Mouse (Mus musculus): ENCODE results near the gene Eri2. TPM values are rescaled to one million over a fixed set of nuclear protein-coding genes. Genes with fewer than 3 reads are reported as not detected.

The Eri2 gene
- polyA plus RNA-seq, 1 experiment from 2014 or later: 13.3 TPM

- peaks cover 5% of the 10 kb centered on the region for H3K36me3 ChIP-seq (ENCODE audit: control insufficient read depth, insufficient read depth)
- H3K27ac ChIP-seq (ENCODE audit: low read length): peak overlapping the region; percentile 85
- 0% methylated on average over 20 of the region's 21 CpGs for WGBS
- no peaks in the 10 kb centered on the region for H3K27me3 ChIP-seq (ENCODE audit: control insufficient read depth, insufficient read depth, low read length)
- peaks cover 9% of the 10 kb centered on the region for H3K4me1 ChIP-seq (ENCODE audit: control insufficient read depth, insufficient read depth, low read length)
- peak overlapping the region; percentile 91 for H3K4me2 ChIP-seq (ENCODE audit: low read depth, low read length)
- H3K9ac ChIP-seq (ENCODE audit: low read length): peak overlapping the region; percentile 90
- ATAC-seq (replicated peaks; ENCODE audit: extremely low read depth, insufficient read depth, low FRiP score): peak; percentile 46
- H3K9me3 ChIP-seq (replicated peaks; ENCODE audit: control insufficient read depth, low read length): no peaks in the 10 kb centered on the region
- peak overlapping the region; percentile 84 for H3K4me3 ChIP-seq (ENCODE audit: low read length)
Measured at GRCm38 (mm10) chr7:119794251-119794638, 387 bp upstream of the Eri2 start.

- Histone ChIP-seq H3K4me2 (ENCODE audit: low read depth, low read length) (no peak overlapping the region), H3K9me3 (replicated peaks; ENCODE audit: control insufficient read depth, low read length) (no peaks in the 10 kb centered on the region), H3K4me3 (ENCODE audit: low read length) (no peak overlapping the region), H3K4me1 (ENCODE audit: control insufficient read depth, insufficient read depth, low read length) (peaks cover 3% of the 10 kb centered on the region; the same call in 1 of the 2 replicates), H3K27ac (ENCODE audit: low read length) (no peak overlapping the region), H3K27me3 (ENCODE audit: control insufficient read depth, insufficient read depth, low read length) (no peaks in the 10 kb centered on the region), H3K9ac (ENCODE audit: low read length) (no peak overlapping the region), H3K36me3 (ENCODE audit: control insufficient read depth, insufficient read depth) (peaks cover 32% of the 10 kb centered on the region)
- WGBS: 85% methylated on average over 3 of the region's 3 CpGs
- ATAC-seq (replicated peaks; ENCODE audit: extremely low read depth, insufficient read depth, low FRiP score): no peak
Measured at GRCm38 (mm10) chr7:119789024-119789423, 4.8 kb downstream of the Eri2 start.

GRCm38 (mm10) chr7:119784908-119785307 is 8.9 kb downstream of the Eri2 start:
- ATAC-seq (replicated peaks; ENCODE audit: extremely low read depth, insufficient read depth, low FRiP score): no peak
- peaks cover 36% of the 10 kb centered on the region for H3K36me3 ChIP-seq (ENCODE audit: control insufficient read depth, insufficient read depth)
- H3K9ac ChIP-seq (ENCODE audit: low read length): no peak overlapping the region
- no peaks in the 10 kb centered on the region for H3K27me3 ChIP-seq (ENCODE audit: control insufficient read depth, insufficient read depth, low read length)
- no peak overlapping the region for H3K27ac ChIP-seq (ENCODE audit: low read length)
- WGBS: 79% methylated on average over 5 of the region's 5 CpGs
- H3K4me2 ChIP-seq (ENCODE audit: low read depth, low read length): no peak overlapping the region
- no peak overlapping the region for H3K4me3 ChIP-seq (ENCODE audit: low read length)
- no peaks in the 10 kb centered on the region for H3K9me3 ChIP-seq (replicated peaks; ENCODE audit: control insufficient read depth, low read length)
- no peaks in the 10 kb centered on the region for H3K4me1 ChIP-seq (ENCODE audit: control insufficient read depth, insufficient read depth, low read length)

- no peak overlapping the region for H3K27ac ChIP-seq (ENCODE audit: low read length)
- 89% methylated on average over 2 of the region's 2 CpGs for WGBS
- no peaks in the 10 kb centered on the region for H3K27me3 ChIP-seq (ENCODE audit: control insufficient read depth, insufficient read depth, low read length)
- peaks cover 27% of the 10 kb centered on the region for H3K36me3 ChIP-seq (ENCODE audit: control insufficient read depth, insufficient read depth)
- no peak overlapping the region for H3K9ac ChIP-seq (ENCODE audit: low read length)
- no peak overlapping the region for H3K4me2 ChIP-seq (ENCODE audit: low read depth, low read length)
- H3K4me1 ChIP-seq (ENCODE audit: control insufficient read depth, insufficient read depth, low read length): no peaks in the 10 kb centered on the region
- ATAC-seq (replicated peaks; ENCODE audit: extremely low read depth, insufficient read depth, low FRiP score): no peak
- H3K4me3 ChIP-seq (ENCODE audit: low read length): no peak overlapping the region
- no peaks in the 10 kb centered on the region for H3K9me3 ChIP-seq (replicated peaks; ENCODE audit: control insufficient read depth, low read length)
Measured at GRCm38 (mm10) chr7:119783453-119783852, 10.4 kb downstream of the Eri2 start.

DNA sequence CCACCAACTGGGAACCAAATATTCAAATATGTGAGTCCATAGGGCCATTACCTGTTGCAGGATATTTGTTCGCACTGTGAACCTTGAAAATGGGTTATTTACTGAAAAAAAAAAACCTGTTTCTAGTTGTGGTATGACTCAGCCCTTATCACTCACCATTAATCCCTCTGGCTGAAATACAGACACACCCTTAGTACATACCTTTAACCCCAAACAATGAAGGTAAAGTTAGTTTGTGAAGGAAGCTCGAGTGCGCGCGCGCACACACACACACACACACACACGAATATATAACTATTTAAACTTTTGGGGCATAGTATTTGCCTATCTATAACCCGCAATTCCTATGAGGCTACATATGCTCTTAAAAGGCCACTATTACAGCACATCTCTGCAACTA is 24.0 kb downstream of the Eri2 start:
- H3K36me3 ChIP-seq (ENCODE audit: control insufficient read depth, insufficient read depth): no peaks in the 10 kb centered on the region
- no peak overlapping the region for H3K27ac ChIP-seq (ENCODE audit: low read length)
- no peak overlapping the region for H3K9ac ChIP-seq (ENCODE audit: low read length)
- no peak overlapping the region for H3K4me3 ChIP-seq (ENCODE audit: low read length)
- ATAC-seq (replicated peaks; ENCODE audit: extremely low read depth, insufficient read depth, low FRiP score): no peak
- no peaks in the 10 kb centered on the region for H3K4me1 ChIP-seq (ENCODE audit: control insufficient read depth, insufficient read depth, low read length)
- no peak overlapping the region for H3K4me2 ChIP-seq (ENCODE audit: low read depth, low read length)
- H3K27me3 ChIP-seq (ENCODE audit: control insufficient read depth, insufficient read depth, low read length): no peaks in the 10 kb centered on the region
- 87% methylated on average over 8 of the region's 8 CpGs for WGBS
- H3K9me3 ChIP-seq (replicated peaks; ENCODE audit: control insufficient read depth, low read length): no peaks in the 10 kb centered on the region

DNA sequence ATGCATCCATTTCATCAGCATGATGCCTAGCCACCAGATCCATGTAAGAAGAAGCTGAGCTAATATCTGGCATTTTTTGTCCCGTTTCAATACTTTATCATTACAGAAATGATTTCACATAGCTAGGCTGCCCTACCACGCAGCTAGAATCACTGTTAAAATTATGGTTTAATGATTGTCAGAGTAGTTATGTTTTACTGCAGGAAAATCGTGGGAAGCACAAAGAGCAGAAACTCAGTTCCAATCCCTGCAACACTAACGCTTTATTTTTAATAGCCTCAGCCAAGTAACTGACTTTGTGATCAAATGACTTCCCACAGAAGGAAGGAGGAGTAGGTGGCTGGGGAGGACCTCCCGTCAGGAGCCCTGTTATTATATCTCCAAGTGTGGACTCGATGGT is 26.9 kb downstream of the Eri2 start:
- Histone ChIP-seq H3K9me3 (replicated peaks; ENCODE audit: control insufficient read depth, low read length) (no peaks in the 10 kb centered on the region), H3K9ac (ENCODE audit: low read length) (no peak overlapping the region), H3K4me1 (ENCODE audit: control insufficient read depth, insufficient read depth, low read length) (no peaks in the 10 kb centered on the region), H3K27ac (ENCODE audit: low read length) (no peak overlapping the region), H3K36me3 (ENCODE audit: control insufficient read depth, insufficient read depth) (no peaks in the 10 kb centered on the region), H3K4me3 (ENCODE audit: low read length) (no peak overlapping the region), H3K27me3 (ENCODE audit: control insufficient read depth, insufficient read depth, low read length) (no peaks in the 10 kb centered on the region), H3K4me2 (ENCODE audit: low read depth, low read length) (no peak overlapping the region)
- ATAC-seq (replicated peaks; ENCODE audit: extremely low read depth, insufficient read depth, low FRiP score): no peak
- WGBS: 71% methylated on average over 6 of the region's 6 CpGs

DNA sequence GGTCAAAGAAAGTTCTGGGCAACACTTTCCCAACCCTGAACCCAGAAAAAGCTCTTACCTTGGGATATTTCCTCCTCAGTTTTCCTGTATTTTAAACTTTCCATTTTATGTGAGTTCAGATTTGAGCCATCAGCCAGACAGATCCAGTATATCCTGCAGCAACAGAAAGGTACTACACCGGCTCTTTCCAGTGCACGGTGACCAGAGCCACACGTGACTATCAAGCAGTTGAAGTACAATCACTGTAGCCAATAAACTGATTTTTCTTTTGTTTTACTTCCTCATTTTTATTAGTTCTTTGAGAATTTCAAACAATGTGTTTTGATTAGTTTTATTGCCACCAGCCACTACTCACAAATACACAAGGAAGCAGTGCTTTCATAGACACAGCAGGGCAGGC is 29.5 kb downstream of the Eri2 start:
- H3K4me1 ChIP-seq (ENCODE audit: control insufficient read depth, insufficient read depth, low read length): no peaks in the 10 kb centered on the region
- no peak overlapping the region for H3K4me3 ChIP-seq (ENCODE audit: low read length)
- no peak overlapping the region for H3K27ac ChIP-seq (ENCODE audit: low read length)
- no peak overlapping the region for H3K9ac ChIP-seq (ENCODE audit: low read length)
- H3K9me3 ChIP-seq (replicated peaks; ENCODE audit: control insufficient read depth, low read length): no peaks in the 10 kb centered on the region
- WGBS: 93% methylated on average over 3 of the region's 3 CpGs
- H3K27me3 ChIP-seq (ENCODE audit: control insufficient read depth, insufficient read depth, low read length): no peaks in the 10 kb centered on the region
- no peak for ATAC-seq (replicated peaks; ENCODE audit: extremely low read depth, insufficient read depth, low FRiP score)
- no peak overlapping the region for H3K4me2 ChIP-seq (ENCODE audit: low read depth, low read length)
- no peaks in the 10 kb centered on the region for H3K36me3 ChIP-seq (ENCODE audit: control insufficient read depth, insufficient read depth)

DNA sequence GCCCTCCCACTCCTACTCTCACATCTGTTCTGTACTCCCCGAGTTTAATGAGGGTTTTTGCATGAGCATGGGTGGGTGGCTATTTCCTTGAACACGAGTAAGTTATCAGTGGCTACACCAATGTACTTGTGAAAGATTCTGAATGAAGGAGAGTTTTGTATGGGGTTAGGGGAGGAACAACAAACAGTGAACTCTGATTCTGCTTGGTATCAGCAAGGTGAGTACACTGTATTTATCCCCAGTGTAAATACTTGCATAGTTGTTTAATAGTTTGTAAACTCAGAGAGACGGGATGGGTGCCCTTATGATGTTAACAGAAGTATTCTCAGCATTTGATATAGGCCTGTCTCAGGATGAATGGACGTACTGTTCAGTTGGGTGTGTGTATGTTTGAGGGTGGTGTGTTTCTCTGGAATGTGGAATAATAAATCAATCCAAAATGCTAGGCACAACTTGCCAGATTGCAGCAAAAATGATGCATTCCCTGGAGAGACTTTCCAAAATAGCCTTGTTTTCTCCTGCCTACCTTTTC is 31.6 kb downstream of the Eri2 start:
- ATAC-seq (replicated peaks; ENCODE audit: extremely low read depth, insufficient read depth, low FRiP score): no peak
- H3K9ac ChIP-seq (ENCODE audit: low read length): no peak overlapping the region

DNA sequence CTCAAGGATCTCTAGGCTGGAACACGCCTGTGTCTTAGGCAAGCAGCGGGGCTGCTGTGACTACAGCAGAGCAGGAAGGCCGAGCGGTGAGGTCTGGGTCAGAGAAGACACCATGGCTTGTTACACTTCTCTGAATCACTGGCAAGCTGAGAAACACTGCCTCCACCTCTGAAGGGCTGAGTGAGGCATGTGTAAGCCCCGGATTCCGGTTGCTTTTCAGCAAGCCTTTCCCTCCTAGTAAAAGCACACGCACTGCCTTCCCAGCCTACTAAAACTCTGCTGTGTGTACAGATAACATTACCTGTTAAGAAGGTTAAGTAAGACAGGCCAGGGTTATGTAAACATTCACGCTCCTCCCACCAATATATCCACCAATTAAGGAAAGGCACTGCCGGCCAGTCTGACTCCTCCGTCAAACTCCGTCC is 33.3 kb downstream of the Eri2 start, which contains the start of gene Acsm3:
TSS of gene Acsm3 (plus strand) at position 397 of the 425 bp plus-strand sequence.
- Histone ChIP-seq H3K9me3 (replicated peaks; ENCODE audit: control insufficient read depth, low read length) (no peaks in the 10 kb centered on the region), H3K27me3 (ENCODE audit: control insufficient read depth, insufficient read depth, low read length) (no peaks in the 10 kb centered on the region), H3K36me3 (ENCODE audit: control insufficient read depth, insufficient read depth) (no peaks in the 10 kb centered on the region), H3K9ac (ENCODE audit: low read length) (no peak within 1 kb of the TSS), H3K4me1 (ENCODE audit: control insufficient read depth, insufficient read depth, low read length) (no peaks in the 10 kb centered on the region), H3K27ac (ENCODE audit: low read length) (no peak within 1 kb of the TSS), H3K4me3 (ENCODE audit: low read length) (no peak within 1 kb of the TSS), H3K4me2 (ENCODE audit: low read depth, low read length) (no peak within 1 kb of the TSS)
- no peak for ATAC-seq (replicated peaks; ENCODE audit: extremely low read depth, insufficient read depth, low FRiP score)
- 56% methylated on average over 11 of the region's 11 CpGs for WGBS

More for the DNA sequence above, 31.6 kb downstream of the Eri2 start:
- no peak overlapping the region for H3K27ac ChIP-seq (ENCODE audit: low read length)
- H3K4me2 ChIP-seq (ENCODE audit: low read depth, low read length): no peak overlapping the region
- no peaks in the 10 kb centered on the region for H3K4me1 ChIP-seq (ENCODE audit: control insufficient read depth, insufficient read depth, low read length)
- WGBS: 53% methylated on average over 4 of the region's 4 CpGs
- H3K27me3 ChIP-seq (ENCODE audit: control insufficient read depth, insufficient read depth, low read length): no peaks in the 10 kb centered on the region
- H3K4me3 ChIP-seq (ENCODE audit: low read length): no peak overlapping the region
- H3K36me3 ChIP-seq (ENCODE audit: control insufficient read depth, insufficient read depth): no peaks in the 10 kb centered on the region
- H3K9me3 ChIP-seq (replicated peaks; ENCODE audit: control insufficient read depth, low read length): no peaks in the 10 kb centered on the region
